Mouse (Mus musculus) ES-E14 (cell line): ENCODE results near the gene Gadd45a. TPM values are rescaled to one million over a fixed set of nuclear protein-coding genes. Genes with fewer than 3 reads are reported as not detected.

Experiments
- DNase-seq: peaks from one replicate; pipeline ENCODE4 v3.0.0-alpha.2; 2013; ENCODE audit warnings: low read depth, low spot score
- H3K27ac ChIP-seq: 2 replicates; pipeline ENCODE4 v1.5.1; 2012; ENCODE audit warnings: low read depth, mild to moderate bottlenecking, low read length, moderate library complexity, mixed read lengths; ENCODE audit not compliant: poor library complexity, insufficient read depth, severe bottlenecking
- H3K36me3 ChIP-seq: 2 replicates; pipeline ENCODE4 v1.6.1; 2012; ENCODE audit warnings: mild to moderate bottlenecking, low read length, moderate library complexity, mixed read lengths; ENCODE audit not compliant: control insufficient read depth, poor library complexity, insufficient read depth, severe bottlenecking
- H3K4me1 ChIP-seq, 2 experiments: fragments of 150-350 bp in 1 of 2; sonication (generic) in 1 of 2; 2 replicates each; pipeline ENCODE4 v1.6.1; 2012; ENCODE audit warnings: low read length in 2 of 2, mild to moderate bottlenecking in 1 of 2, mixed read lengths in 1 of 2; ENCODE audit not compliant: control insufficient read depth in 2 of 2, insufficient read depth in 2 of 2, poor library complexity in 1 of 2
- H3K4me3 ChIP-seq, 2 experiments: fragments of 150-350 bp in 1 of 2; sonication (generic) in 1 of 2; 2 replicates each; pipeline ENCODE4 v1.5.1; 2012; ENCODE audit warnings: low read length in 2 of 2, low read depth in 1 of 2, mild to moderate bottlenecking in 1 of 2, mixed read lengths in 1 of 2; ENCODE audit not compliant: insufficient read depth in 1 of 2, poor library complexity in 1 of 2, severe bottlenecking in 1 of 2
- H3K9ac ChIP-seq: 2 replicates; pipeline ENCODE4 v1.6.1; 2012; ENCODE audit warnings: low read depth, mild to moderate bottlenecking, low read length, mixed read lengths; ENCODE audit not compliant: poor library complexity, insufficient read depth, severe bottlenecking
- H3K9me3 ChIP-seq: fragments of 150-350 bp; sonication (generic); 2 replicates; pipeline ENCODE4 v1.6.1; 2012; ENCODE audit warnings: low read depth, mild to moderate bottlenecking, low read length; ENCODE audit not compliant: control insufficient read depth, insufficient read depth
- CHD2 ChIP-seq: IDR thresholded peaks from 2 replicates; pipeline ENCODE4 v1.6.1; 2014; ENCODE audit warnings: mild to moderate bottlenecking, low read depth, low read length, inconsistent platforms
- HCFC1 ChIP-seq: IDR thresholded peaks from 2 replicates; pipeline ENCODE4 v1.6.1; 2012; ENCODE audit warnings: low read length, inconsistent platforms, borderline replicate concordance; ENCODE audit not compliant: insufficient read depth
- MAFK ChIP-seq: IDR thresholded peaks from 2 replicates; pipeline ENCODE4 v1.6.1; 2014; ENCODE audit warnings: mild to moderate bottlenecking, low read depth, low read length, inconsistent platforms; ENCODE audit not compliant: insufficient read depth
- ZC3H11A ChIP-seq: IDR thresholded peaks from 2 replicates; pipeline ENCODE4 v1.6.1; 2012; ENCODE audit warnings: low read depth, mild to moderate bottlenecking, inconsistent platforms, low read length, borderline replicate concordance
- ZNF384 ChIP-seq: IDR thresholded peaks from 2 replicates; pipeline ENCODE4 v1.6.1; 2012; ENCODE audit warnings: low read depth, low read length, inconsistent platforms
- in situ Hi-C, 2 experiments: fragments of 600-800 bp; cut with MboI; formaldehyde crosslinking; loops; one replicate each; pipeline ENCODE4 v1.15.1; 2025; ENCODE audit warnings: low sequenced_read_pairs in 2 of 2, inconsistent platforms in 1 of 2; ENCODE audit not compliant: unreplicated experiment in 2 of 2
- total RNA-seq: library from RNA; depleted of rRNA; stranded (reverse); fragments of 300-350 nt; gene quantifications from 2 replicates; pipeline ENCODE4 v1.2.3, GENCODE M21; 2012

Gene Gadd45a
- total RNA-seq, 1 experiment, result 49.1 TPM

DNA sequence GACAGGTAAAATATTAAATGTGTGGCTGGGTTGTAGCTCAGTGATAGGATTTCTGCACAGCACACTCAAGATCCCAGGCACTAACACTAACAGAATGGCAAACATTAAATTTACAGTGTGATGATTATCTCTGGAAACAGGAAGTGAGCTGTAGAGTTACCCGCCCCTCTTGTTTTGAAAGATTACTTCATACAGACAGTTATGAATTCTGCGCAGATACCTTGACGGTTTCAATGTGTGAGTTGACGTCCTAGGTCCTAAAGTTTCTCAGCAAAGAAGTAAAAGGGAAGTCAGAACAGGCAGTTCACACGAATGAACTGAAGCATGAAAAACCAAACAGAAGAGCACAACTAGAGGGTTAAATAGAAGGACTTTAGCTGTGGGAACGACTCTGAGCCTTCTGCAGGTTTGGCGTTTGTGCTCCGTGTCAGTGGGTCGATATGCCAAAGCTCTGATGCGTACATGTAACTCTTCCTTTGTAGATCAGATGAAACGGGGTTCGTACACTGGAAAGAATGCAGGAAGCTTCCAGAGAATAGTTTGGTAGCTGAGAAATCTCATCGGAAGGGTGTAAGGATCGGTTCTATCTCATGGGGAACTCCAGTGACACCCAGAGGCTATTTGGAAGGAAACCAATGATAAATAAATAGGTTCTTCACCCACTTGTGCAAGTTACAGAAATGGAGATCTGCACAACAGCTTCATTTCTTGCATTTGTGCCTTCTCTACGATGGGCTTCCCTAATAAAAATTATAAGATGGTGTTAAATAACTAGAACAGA, 19.0 kb upstream of the Gadd45a start:
- DNase-seq, result no peak
- Histone ChIP-seq H3K9me3 (no peaks in the 10 kb centered on the region), H3K4me3 (no peak overlapping the region), H3K9ac (no peak overlapping the region), H3K4me1 (no peaks in the 10 kb centered on the region; a peak in 1 of 4 replicates), H3K27ac (no peak overlapping the region), H3K36me3 (no peaks in the 10 kb centered on the region)
- no peak for TF ChIP-seq ZC3H11A
- TF ChIP-seq MAFK, result no peak
- no peak for TF ChIP-seq ZNF384
- TF ChIP-seq CHD2, result no peak
- no peak for TF ChIP-seq HCFC1
- in situ Hi-C loops, result no loop called here

DNA sequence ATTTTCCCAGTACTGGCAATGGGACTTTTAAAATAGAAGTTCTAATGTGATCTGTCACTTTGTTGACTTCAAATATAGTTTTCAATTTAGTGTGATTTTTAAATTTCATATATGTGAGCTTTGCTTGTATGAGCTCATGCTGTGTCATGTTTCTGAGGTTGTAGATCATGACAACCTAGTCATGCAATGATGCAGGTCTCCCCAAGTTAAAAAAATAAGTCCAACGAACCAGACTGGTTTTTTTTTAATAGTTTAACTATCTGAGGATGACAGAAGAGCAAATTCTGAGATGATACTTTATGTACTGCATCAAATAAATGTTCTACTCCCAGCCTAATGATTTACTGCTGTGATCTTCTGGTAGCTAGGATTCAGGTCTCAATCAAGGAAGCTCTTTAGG, 12.8 kb upstream of the Gadd45a start:
- in situ Hi-C loops, result no loop called here
- no peak overlapping the region for H3K27ac ChIP-seq
- H3K4me3 ChIP-seq, result no peak overlapping the region
- no peaks in the 10 kb centered on the region for H3K36me3 ChIP-seq
- TF ChIP-seq ZC3H11A (no peak), ZNF384 (no peak), HCFC1 (no peak), CHD2 (no peak)
- H3K4me1 ChIP-seq, result no peaks in the 10 kb centered on the region
- no peaks in the 10 kb centered on the region for H3K9me3 ChIP-seq
- no peak overlapping the region for H3K9ac ChIP-seq
- no peak for DNase-seq

- no peak for DNase-seq
Measured at GRCm38 (mm10) chr6:67049695-67050038, 12.4 kb upstream of the Gadd45a start.

GRCm38 (mm10) chr6:67048880-67049694, 11.8 kb upstream of the Gadd45a start:
- no peak for DNase-seq
- TF ChIP-seq ZC3H11A (no peak), CHD2 (no peak), MAFK (no peak), ZNF384 (no peak), HCFC1 (no peak)
- H3K4me3 ChIP-seq, result no peak overlapping the region

More at GRCm38 (mm10) chr6:67049695-67050038, 12.4 kb upstream of the Gadd45a start:
- Histone ChIP-seq H3K9me3 (no peaks in the 10 kb centered on the region), H3K27ac (no peak overlapping the region), H3K4me3 (no peak overlapping the region), H3K36me3 (no peaks in the 10 kb centered on the region), H3K4me1 (no peaks in the 10 kb centered on the region), H3K9ac (no peak overlapping the region)
- in situ Hi-C loops, result no loop called here
- no peak for TF ChIP-seq HCFC1
- TF ChIP-seq ZNF384, result no peak
- TF ChIP-seq MAFK, result no peak
- no peak for TF ChIP-seq ZC3H11A

More at GRCm38 (mm10) chr6:67048880-67049694, 11.8 kb upstream of the Gadd45a start:
- Histone ChIP-seq H3K27ac (no peak overlapping the region), H3K36me3 (no peaks in the 10 kb centered on the region), H3K4me1 (no peaks in the 10 kb centered on the region), H3K9me3 (no peaks in the 10 kb centered on the region), H3K9ac (no peak overlapping the region)
- in situ Hi-C loops, result no loop called here
